Mouse (Mus musculus) spleen, postnatal 14 days (tissue): ENCODE measurements around the gene Nr5a2.
"Not testable (repeated sequence)": the region's sequence is repeated elsewhere in the genome, so short reads cannot be mapped to it uniquely, and the experiment has no call there.

Source experiments
- DNase-seq, 2 experiments: peaks; one replicate each; pipeline ENCODE4 v3.0.0; 2021 to 2022; ENCODE audit warnings: low spot score in 2 of 2

The Nr5a2 gene

DNA sequence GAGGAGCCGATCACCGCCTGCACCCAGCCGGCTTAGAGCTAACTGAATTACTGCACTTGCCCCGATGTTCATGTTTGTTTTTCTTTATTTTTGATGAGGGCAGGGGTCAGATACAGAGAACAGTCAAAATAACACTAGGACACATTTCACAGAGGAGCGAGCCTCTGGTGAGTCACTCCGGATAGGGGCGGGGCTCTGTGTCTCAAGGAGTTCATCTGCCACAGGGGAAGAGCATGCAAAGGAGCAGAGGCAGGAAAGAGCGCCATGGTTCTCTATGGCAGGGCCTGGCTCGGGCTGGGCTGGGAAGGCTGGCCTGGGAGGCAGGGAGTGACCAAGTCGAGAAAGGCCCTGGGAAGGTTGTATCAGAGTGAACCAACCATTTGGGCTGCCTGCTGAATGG, 121.0 kb downstream of the Nr5a2 start:
- no peak for DNase-seq

DNA sequence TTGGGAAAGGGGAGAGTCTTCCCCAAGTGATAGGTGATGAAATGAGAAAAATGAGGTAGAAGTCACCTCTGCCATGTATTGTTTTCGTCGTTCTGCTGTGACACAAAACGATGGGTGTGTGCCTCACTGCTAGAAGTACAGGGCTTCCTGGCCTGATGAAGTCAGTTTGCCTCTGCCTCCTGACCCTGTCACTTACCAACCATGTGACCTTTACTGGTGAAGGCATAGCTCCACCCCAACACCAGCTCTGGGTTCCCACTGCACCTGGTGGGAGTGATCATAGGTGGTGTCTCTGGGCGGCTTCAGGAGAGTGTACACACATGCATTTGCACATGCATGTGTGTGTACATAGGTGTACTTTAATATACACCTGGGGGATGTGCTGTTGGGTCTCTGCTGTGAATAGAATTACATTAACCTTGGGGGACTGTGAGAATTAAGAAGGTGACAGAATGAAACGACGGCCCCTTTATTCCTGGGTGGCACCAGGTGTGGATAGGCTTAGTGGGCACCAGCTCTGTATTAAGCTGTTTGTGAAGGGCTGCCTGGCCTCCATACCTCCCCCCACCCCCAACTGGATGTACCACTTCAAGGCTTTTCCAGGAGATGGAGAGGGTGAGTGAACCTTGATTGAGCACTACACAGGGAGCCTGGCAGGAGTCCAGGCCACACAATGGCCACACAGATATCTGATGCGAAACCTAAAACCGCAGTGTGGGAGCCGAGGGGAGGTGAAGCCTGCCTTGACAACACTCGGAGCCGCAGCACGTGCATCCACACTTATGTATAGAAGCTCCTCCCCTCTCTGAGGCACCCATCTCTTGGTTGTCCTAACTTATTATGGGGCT, 127.7 kb downstream of the Nr5a2 start:
- DNase-seq, result no peak

DNA sequence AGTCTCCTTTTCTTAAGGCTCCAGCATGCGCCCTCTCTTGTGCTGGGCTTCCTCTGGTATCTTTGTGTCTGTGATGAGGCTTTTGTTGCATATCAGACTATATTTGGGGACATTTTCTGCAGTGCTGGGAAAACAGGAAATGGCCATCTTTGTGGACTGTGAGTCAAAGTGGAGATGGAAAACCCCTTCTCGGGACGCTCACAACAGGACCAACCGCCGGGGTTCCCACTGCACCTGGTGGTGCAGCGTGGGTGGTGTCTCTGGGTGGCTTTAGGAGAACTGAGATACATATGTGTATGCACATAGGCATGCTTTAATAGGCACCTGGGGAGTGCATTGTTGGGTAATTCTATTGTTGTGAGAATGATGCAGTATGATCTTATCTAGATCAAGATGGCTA, 129.3 kb downstream of the Nr5a2 start:
- no peak for DNase-seq

DNA sequence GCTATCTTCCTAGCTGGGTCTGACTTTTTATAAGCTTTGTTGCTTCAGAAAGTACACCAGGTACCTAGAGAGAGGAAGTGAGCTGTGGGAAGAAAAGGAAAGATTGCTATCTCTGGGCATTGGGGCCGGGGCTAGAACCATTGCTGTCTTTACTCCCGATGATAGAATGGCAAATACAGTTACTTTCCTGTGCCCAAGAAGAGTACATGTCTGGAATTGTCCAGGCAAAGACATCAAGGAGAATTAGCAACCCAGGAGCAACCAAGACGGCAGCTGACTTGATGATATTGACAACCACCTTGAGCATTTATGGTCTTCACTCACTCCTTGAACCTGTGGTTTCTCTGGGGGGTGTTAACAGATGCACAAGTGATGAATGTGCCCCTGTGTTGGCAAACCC, 130.3 kb downstream of the Nr5a2 start:
- no peak for DNase-seq

DNA sequence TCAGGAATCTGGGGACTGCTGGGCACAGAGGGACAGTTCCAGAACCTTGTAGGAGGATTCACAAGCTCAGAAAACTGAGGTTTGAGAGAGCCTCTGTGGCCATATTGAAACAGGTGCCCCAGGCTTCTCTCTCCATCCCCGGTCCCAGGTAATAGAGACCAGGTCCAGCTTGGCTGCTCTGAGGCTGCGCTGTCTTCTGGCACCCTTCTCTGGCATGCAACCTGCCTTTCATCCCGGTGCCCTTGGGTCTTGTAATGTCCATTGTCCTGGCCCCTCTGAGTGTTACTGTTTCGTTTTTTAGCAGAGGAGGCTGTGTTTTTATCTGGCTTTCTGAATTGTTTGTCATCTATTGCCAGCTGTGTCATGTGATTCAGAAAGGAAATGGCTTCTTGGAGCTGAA, 136.4 kb downstream of the Nr5a2 start:
- DNase-seq, result no peak

DNA sequence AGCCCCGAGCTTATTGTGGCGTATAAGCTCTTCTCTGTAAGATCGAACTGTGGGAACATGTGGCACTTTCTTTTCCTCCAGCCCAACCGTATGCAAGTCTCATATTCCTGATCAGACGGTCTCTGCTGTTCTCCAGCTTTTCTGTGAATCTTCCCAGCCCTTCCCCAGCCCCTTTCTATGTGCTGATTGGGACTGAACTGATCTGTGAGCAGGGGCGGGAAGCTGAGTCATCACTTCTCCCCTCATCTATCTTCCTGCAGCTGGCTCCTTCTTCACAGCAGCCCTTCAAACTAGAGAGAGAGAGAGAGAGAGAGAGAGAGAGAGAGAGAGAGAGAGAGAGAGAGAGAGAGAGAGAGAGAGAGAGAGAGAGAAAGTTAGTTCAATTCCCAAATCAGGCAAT, 159.6 kb downstream of the Nr5a2 start:
- DNase-seq, result no peak

DNA sequence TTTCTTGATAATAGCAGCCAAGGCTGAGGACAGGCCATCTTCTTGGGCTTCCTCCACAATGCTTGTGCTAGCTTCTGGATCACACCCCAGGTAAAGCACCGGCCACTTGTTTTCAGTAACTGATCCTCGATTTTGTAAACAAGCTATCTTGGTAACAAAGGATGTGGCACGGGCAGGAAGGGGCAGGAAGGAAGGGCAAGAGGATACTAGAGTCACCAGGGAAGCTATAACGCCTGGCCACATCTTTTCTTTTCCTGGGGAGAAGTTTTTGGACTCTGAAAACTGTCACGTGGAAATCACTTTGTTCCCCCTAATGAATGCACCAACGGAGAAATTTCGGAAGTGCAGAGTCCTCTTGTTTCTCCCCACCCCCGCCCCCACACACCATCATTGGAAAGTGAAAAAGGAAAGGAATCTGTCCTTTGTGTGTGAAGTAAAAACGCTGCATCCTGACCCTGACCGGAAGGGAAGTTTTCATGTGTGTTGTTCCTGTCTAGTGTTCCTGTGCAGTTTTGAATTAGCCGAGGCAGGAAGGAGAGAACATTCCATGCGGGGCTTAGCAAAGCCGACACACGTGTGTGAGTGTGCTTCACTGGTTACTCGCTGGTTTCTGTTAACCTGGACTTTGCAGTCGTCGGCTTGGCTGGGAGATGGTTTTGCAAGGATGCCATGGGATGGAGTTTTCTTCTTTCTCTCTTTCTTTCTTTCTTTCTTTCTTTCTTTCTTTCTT, 163.7 kb downstream of the Nr5a2 start:
- no peak for DNase-seq

DNA sequence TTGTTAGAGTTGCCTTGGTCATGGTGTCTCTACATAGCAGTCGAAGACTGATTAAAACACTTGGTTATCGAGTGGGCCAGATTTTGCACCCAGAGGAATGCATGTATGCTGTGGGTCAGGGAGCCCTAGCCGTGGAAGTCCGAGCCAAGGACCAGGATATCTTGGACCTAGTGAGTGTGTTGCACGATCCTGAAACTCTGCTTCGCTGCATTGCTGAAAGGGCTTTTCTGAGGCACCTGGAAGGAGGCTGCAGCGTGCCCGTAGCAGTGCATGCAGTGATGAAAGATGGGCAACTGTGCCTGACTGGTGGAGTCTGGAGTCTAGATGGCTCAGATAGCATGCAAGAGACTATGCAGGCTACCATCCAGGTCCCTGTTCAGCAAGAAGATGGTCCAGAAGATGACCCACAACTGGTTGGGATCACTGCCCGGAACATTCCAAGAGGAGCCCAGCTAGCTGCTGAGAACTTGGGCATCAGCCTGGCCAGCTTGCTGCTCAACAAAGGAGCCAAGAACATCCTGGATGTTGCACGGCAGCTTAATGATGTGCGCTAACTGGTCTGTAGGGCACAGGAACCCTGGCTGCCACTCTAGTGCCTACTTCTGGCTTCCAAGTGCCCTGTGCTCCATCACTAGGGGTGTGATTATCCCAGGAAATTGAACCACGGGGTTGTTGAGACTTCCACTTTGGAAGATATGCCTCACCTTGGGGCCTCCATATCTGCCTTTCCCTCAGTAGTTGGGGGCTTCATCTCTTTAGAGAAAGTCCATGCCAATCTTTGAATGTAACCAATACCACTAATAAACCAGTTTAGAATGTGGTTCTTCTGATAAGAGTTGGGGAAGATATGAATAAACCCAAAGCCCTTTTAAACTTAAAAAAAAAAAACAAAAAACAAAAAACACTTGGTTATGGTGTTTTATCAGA, 167.0 kb downstream of the Nr5a2 start:
- not testable (repeated sequence) for DNase-seq
